Mouse (Mus musculus) bone marrow macrophage, adult 2 months (primary cell): ENCODE measurements around the gene Ipcef1. TPM values are rescaled to one million over a fixed set of nuclear protein-coding genes. Genes with fewer than 3 reads are reported as not detected.
"Not testable (repeated sequence)": the region's sequence is repeated elsewhere in the genome, so short reads cannot be mapped to it uniquely, and the experiment has no call there.

Source experiments
- H3K27ac ChIP-seq: 2 replicates; pipeline ENCODE4 v1.5.1; 2012; ENCODE audit warnings: low read depth, low read length; ENCODE audit not compliant: insufficient read depth
- H3K4me1 ChIP-seq: 2 replicates; pipeline ENCODE4 v1.6.1; 2012; ENCODE audit warnings: low read length; ENCODE audit not compliant: control insufficient read depth, insufficient read depth
- H3K4me3 ChIP-seq: 2 replicates; pipeline ENCODE4 v1.5.1; 2012; ENCODE audit warnings: mild to moderate bottlenecking, low read length, moderate library complexity; ENCODE audit not compliant: insufficient read depth
- CTCF ChIP-seq: IDR thresholded peaks from 2 replicates; pipeline ENCODE4 v1.5.1; 2012; ENCODE audit warnings: low read depth, mild to moderate bottlenecking, low read length, moderate library complexity
- POLR2A ChIP-seq: IDR thresholded peaks from 2 replicates; pipeline ENCODE4 v1.6.1; 2012; ENCODE audit warnings: mild to moderate bottlenecking, low read depth, low read length, borderline replicate concordance
- polyA plus RNA-seq: library from polyadenylated mRNA; stranded (reverse); fragments of >200 nt; gene quantifications from 2 replicates; pipeline ENCODE4 v1.2.4, GENCODE M21; 2012; ENCODE audit not compliant: missing spikeins, insufficient read depth, insufficient read length

The Ipcef1 gene
- polyA plus RNA-seq, 1 experiment: 0.36 TPM

- H3K4me3 ChIP-seq: no peak overlapping the region
- no peak overlapping the region for H3K27ac ChIP-seq
- TF ChIP-seq CTCF (no peak), POLR2A (no peak)
- H3K4me1 ChIP-seq: no peaks in the 10 kb centered on the region
Measured at GRCm38 (mm10) chr10:6896659-6897303, 155.5 kb downstream of the Ipcef1 start.

- TF ChIP-seq POLR2A (no peak), CTCF (no peak)
- no peak overlapping the region for H3K27ac ChIP-seq
- H3K4me1 ChIP-seq: no peaks in the 10 kb centered on the region
- no peak overlapping the region for H3K4me3 ChIP-seq
Measured at GRCm38 (mm10) chr10:6895796-6896195, 156.5 kb downstream of the Ipcef1 start.

GRCm38 (mm10) chr10:6890348-6891009 is 161.8 kb downstream of the Ipcef1 start:
- Histone ChIP-seq H3K4me3 (no peak overlapping the region), H3K27ac (no peak overlapping the region), H3K4me1 (no peaks in the 10 kb centered on the region)
- no peak for TF ChIP-seq CTCF
- no peak for TF ChIP-seq POLR2A

- no peak overlapping the region for H3K4me3 ChIP-seq
- H3K27ac ChIP-seq: no peak overlapping the region
- no peak for TF ChIP-seq POLR2A
- TF ChIP-seq CTCF: no peak
- H3K4me1 ChIP-seq: no peaks in the 10 kb centered on the region
Measured at GRCm38 (mm10) chr10:6889640-6890245, 162.5 kb downstream of the Ipcef1 start.

GRCm38 (mm10) chr10:6885460-6885859 is 166.8 kb downstream of the Ipcef1 start:
- Histone ChIP-seq H3K4me3 (no peak overlapping the region), H3K4me1 (no peaks in the 10 kb centered on the region), H3K27ac (no peak overlapping the region)
- TF ChIP-seq CTCF (no peak), POLR2A (no peak)

GRCm38 (mm10) chr10:6882041-6882440 is 170.2 kb downstream of the Ipcef1 start:
- not testable (repeated sequence) for H3K4me3 ChIP-seq, H3K27ac ChIP-seq, H3K4me1 ChIP-seq

- Histone ChIP-seq H3K27ac (no peak overlapping the region), H3K4me3 (no peak overlapping the region), H3K4me1 (no peaks in the 10 kb centered on the region)
- TF ChIP-seq POLR2A (no peak), CTCF (no peak)
Measured at GRCm38 (mm10) chr10:6878276-6878881, 173.9 kb downstream of the Ipcef1 start.

GRCm38 (mm10) chr10:6873917-6874316 is 178.4 kb downstream of the Ipcef1 start:
- no peak overlapping the region for H3K27ac ChIP-seq
- H3K4me1 ChIP-seq: no peaks in the 10 kb centered on the region
- H3K4me3 ChIP-seq: no peak overlapping the region
- TF ChIP-seq POLR2A: no peak
- no peak for TF ChIP-seq CTCF

- Histone ChIP-seq H3K4me1 (no peaks in the 10 kb centered on the region), H3K4me3 (no peak overlapping the region), H3K27ac (no peak overlapping the region)
- TF ChIP-seq POLR2A: no peak
- TF ChIP-seq CTCF: no peak
Measured at GRCm38 (mm10) chr10:6871418-6872072, 180.7 kb downstream of the Ipcef1 start.
